Mouse (Mus musculus) kidney, postnatal 0 days (tissue): ENCODE measurements at regions not wholly inside any gene's neighbourhood (a gene's known extent, or its start where the extent isn't known, plus 50 kb on each side); places are given as distances from the start of the nearest gene placed in this dataset.

Experiments used
- ATAC-seq: fragments of 200-750 bp; cut with Nextera tagmentation; replicated peaks from 2 replicates; pipeline ENCODE4 v1.8.0; 2017; ENCODE audit warnings: low read depth, moderate number of reproducible peaks, moderate TSS enrichment, moderate library complexity; ENCODE audit not compliant: low FRiP score
- DNase-seq: peaks from one replicate; pipeline ENCODE4 v3.0.0-alpha.2; 2016; ENCODE audit warnings: low spot score
- H3K27ac ChIP-seq: fragments of 300-500 bp; sonication (generic); 2 replicates; pipeline ENCODE4 v1.5.1; 2014; ENCODE audit warnings: mild to moderate bottlenecking
- H3K27me3 ChIP-seq: fragments of 300-500 bp; sonication (generic); 2 replicates; pipeline ENCODE4 v1.6.1; 2014; ENCODE audit warnings: low read length, mixed read lengths; ENCODE audit not compliant: insufficient read depth
- H3K36me3 ChIP-seq: fragments of 300-500 bp; sonication (generic); 2 replicates; pipeline ENCODE4 v1.6.1; 2014; ENCODE audit warnings: low read length, mixed read lengths; ENCODE audit not compliant: insufficient read depth
- H3K4me1 ChIP-seq: fragments of 300-500 bp; sonication (generic); replicated peaks from 2 replicates; pipeline ENCODE4 v1.6.1; 2014; ENCODE audit warnings: antibody characterized with exemption, low read length, mixed read lengths; ENCODE audit not compliant: insufficient read depth
- H3K4me2 ChIP-seq: fragments of 300-500 bp; sonication (generic); 2 replicates; pipeline ENCODE4 v1.6.1; 2014; ENCODE audit warnings: mild to moderate bottlenecking, low read length, moderate library complexity, mixed read lengths
- H3K4me3 ChIP-seq: fragments of 300-500 bp; sonication (generic); replicated peaks from 2 replicates; pipeline ENCODE4 v1.5.1; 2014; ENCODE audit warnings: low read depth, low read length
- H3K9ac ChIP-seq: fragments of 300-500 bp; sonication (generic); 2 replicates; pipeline ENCODE4 v1.6.1; 2014; ENCODE audit warnings: low read depth, low read length
- H3K9me3 ChIP-seq: fragments of 300-500 bp; sonication (generic); replicated peaks from 2 replicates; pipeline ENCODE4 v1.6.1; 2016; ENCODE audit warnings: low read length, inconsistent platforms, mixed read lengths
- CTCF ChIP-seq: IDR thresholded peaks from 2 replicates; pipeline ENCODE4 v1.5.1; 2016; ENCODE audit warnings: antibody characterized with exemption, low read depth, mild to moderate bottlenecking, moderate library complexity
- WGBS: fragments of 180-500 bp; shearing (Covaris S2); extraction: QIAGEN DNeasy Blood & Tissue Kit; methylation state at CpG from one replicate; pipeline ENCODE4 v1.1.7; 2014; 5-methylcytosine and 5-hydroxymethylcytosine counted together

GRCm38 (mm10) chr15:30072301-30072700, 100.1 kb upstream of the Ctnnd2 start:
- Histone ChIP-seq H3K27me3 (no peaks in the 10 kb centered on the region), H3K4me3 (no peak overlapping the region), H3K9me3 (no peaks in the 10 kb centered on the region), H3K36me3 (no peaks in the 10 kb centered on the region), H3K4me2 (no peak overlapping the region), H3K9ac (no peak overlapping the region), H3K4me1 (no peaks in the 10 kb centered on the region), H3K27ac (no peak overlapping the region)
- WGBS = 63% methylated on average over 1 of the region's 1 CpGs
- no peak for DNase-seq
- TF ChIP-seq CTCF = no peak
- no peak for ATAC-seq

- H3K4me1 ChIP-seq = no peaks in the 10 kb centered on the region
These were observed 85.3 kb upstream of the Ctnnd2 start for GRCm38 (mm10) chr15:30087120-30087519.

GRCm38 (mm10) chr15:30122061-30122460, 50.3 kb upstream of the Ctnnd2 start:
- Histone ChIP-seq H3K9ac (no peak overlapping the region), H3K27ac (no peak overlapping the region), H3K9me3 (no peaks in the 10 kb centered on the region), H3K36me3 (no peaks in the 10 kb centered on the region), H3K4me3 (no peak overlapping the region), H3K4me1 (no peaks in the 10 kb centered on the region), H3K27me3 (no peaks in the 10 kb centered on the region), H3K4me2 (no peak overlapping the region)
- no peak for TF ChIP-seq CTCF
- ATAC-seq (no peak), DNase-seq (no peak)
- WGBS = 78% methylated on average over 3 of the region's 3 CpGs

More at GRCm38 (mm10) chr15:30087120-30087519, 85.3 kb upstream of the Ctnnd2 start:
- DNase-seq = no peak
- 94% methylated on average over 6 of the region's 6 CpGs for WGBS
- ATAC-seq = no peak
- Histone ChIP-seq H3K4me2 (no peak overlapping the region), H3K27ac (no peak overlapping the region), H3K36me3 (no peaks in the 10 kb centered on the region), H3K9me3 (no peaks in the 10 kb centered on the region), H3K9ac (no peak overlapping the region), H3K4me3 (no peak overlapping the region), H3K27me3 (no peaks in the 10 kb centered on the region)
- TF ChIP-seq CTCF = no peak
